Mouse (Mus musculus) testis, postnatal 14 days (tissue): ENCODE measurements around the gene Wars2.
A peak's percentile ranks its signal among the peaks of the same experiment; 100 is the strongest.

Source experiments
- DNase-seq: peaks from one replicate; pipeline ENCODE4 v3.0.0; 2021; ENCODE audit warnings: low spot score

Gene Wars2

DNA sequence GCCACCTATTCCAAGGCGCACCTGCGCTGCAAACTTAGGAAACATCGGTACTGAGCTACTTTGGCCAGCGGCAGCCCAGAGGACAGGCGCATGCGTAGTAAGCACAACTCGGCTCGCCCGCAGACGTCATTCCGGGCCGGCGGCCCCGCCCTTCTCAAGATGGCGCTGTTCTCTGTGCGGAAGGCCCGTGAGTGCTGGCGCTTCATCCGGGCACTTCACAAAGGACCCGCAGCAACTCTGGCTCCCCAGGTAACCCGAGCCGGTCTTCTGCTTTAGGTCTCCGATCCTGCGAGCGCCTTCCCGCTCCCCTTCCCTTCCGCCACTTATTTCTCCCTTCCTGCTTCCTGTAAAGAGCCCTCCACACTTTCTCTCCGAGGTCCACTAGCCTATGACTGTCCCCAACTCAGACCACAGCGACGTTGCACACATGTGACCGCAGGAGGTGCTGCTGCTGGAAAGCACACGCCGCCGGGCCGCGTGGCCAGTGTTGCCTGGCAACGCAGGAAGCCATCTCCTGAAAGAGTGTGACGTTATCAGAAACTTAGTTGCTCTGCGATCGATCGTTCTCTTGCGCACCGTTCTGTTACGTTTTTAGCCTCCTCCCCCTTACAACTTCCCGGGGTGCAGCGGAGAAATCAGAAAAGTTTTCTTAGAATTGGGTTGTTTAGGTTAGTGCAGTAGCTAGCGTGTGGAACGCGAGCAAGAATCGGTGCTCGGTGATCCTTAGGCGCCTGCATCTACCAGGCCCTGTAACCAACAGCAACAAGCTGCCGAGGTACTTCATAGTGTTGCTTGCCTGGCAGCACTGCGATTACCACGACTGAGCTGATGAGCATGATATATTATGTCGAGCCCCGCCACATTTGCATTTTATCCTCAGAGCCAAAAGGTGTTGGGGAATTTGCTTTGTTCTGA is at the start of gene Wars2:
Gene Wars2, plus strand, starts transcription at position 129 of the 915 bp plus-strand sequence.
- peak; percentile 93 for DNase-seq

DNA sequence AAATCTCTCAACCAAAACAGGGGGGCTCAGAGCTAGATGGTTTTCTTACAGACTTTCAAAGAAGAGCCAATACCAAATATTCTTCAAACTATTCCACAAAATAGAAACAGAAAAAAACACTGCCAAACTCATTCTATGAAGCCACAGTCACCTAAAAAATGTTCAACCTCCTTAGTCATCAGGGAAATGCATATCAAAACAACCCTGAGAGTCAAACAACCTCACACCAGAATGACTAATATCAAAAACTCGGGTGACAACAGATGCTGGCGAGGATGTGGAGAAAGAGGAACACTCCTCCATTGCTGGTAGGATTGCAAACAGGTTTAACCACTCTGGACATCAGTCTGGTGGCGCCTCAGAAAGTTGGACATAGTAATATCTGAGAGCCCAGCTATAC is 44.1 kb upstream of the Wars2 start:
- DNase-seq = no peak

DNA sequence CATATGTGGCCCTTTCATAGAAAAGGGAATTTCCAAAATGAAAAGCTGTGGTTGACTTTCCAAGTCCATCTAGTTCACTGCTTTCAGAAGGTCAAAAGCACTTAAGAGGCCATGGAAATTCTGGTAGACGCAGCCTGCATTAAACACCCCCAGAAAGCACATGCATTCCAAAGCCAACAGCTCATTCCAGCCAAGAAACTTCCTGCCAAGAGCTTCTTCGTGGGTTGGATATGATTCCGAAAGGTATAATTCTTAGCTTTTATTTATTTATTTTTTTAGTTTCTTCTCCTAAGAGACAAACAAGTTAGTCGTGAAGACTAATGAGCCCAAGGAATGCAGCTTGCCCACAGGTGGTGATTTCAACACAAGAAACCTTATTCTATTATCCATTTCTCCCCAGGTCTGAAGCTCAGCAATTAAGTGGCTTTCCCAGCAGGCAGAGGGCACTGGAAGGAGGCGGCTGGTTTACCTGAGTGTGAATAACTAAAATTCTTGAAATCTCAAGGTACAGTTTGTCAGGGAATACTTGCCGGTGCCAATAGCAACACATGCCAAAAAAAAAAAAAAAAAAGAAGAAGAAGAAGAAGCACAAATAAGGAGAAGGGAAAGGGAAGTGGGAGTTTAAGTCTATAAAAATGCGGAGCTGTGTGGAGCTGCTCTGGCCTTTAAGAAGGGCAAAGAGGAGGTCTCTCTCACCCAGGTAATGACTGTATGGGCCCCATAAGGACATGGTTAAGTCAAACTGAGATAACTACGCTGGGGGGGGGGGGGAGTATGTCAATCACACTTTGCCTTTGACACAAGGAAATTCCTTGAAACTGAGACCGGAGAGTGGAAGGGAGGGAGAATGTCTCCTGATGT is 30.3 kb upstream of the Wars2 start:
- no peak for DNase-seq

DNA sequence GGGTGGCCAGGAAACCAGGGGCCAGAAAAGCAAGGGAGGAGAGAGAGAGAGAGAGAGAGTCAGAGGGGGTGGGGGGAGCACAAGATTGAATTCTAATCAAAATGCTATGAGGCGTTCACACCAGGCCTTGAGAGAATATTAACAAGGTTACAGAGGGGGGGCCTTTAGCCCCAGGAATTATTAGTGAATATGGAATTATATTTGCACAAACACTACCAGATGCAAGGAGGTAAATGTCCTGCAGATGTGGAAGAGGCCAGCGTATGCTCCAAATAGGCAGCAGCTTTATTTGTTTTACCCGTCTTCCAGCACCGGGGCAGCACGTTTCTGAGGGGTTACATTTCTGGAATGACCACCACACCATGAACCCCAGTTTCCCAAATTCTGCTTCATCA is 29.7 kb upstream of the Wars2 start:
- no peak for DNase-seq

DNA sequence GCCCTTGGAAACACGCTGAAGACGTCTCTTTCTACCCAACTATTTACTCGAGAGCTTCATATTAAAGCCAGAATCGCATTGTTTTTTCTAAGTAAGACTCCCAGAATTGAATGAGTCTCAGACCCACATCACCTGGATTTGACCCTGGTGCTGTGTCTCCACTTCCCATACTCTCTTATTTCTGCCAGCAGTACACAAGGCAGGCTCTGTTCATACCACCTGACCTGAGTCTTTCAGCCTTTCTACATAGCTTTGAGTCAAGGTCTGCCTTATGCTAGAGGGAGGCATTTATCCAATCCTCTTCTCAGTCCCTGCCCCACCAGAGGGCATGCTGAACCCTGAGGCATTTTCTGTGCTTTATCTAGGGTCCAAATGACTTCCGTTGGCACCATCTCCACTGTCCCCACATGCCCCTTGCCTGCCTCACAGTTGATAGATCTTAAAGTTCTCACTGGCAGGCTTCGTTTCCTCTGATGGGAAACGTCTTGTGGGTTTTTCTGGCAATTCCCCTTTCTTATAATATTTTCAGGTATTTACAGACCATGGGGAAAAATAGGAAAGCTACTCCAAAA is 27.5 kb upstream of the Wars2 start:
- no peak for DNase-seq

DNA sequence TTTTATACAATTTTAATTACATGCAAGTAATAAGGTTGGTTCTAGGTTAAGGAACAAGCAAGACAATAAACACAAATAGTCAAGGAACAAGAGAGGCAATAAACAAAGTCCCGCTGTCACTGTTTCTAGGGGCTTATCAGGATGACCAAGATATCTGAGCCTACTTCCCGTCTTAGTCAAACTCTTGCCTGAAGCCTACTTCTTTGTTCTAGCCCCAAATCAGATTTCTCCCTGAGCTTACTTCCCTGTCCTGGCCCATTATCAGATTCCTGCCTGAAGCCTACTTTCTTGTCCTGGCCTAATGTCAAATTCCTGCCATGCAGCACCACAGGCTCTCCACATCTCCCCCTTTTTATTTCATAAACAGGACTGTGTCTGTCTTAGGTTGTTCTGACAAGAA is 19.9 kb upstream of the Wars2 start:
- DNase-seq = no peak

DNA sequence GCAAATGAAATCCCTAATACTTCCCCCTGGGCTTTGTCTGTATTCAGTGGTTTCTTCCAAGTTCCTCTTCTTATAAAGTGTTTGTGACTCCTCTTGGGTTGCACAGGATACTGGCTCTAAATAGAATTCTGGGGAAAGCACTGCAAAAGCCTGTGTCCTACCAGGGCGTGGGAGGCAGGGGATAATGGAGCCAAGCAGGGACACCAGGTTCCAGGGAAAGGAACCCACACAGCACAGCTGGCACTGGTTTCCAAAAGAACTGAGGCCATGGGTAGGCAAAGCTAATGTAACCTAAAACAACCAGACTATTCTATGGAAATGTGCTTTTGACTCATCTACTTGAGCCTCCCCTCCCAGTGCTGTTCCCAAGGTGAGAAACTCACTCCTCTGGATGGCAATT is 10.3 kb upstream of the Wars2 start:
- no peak for DNase-seq

DNA sequence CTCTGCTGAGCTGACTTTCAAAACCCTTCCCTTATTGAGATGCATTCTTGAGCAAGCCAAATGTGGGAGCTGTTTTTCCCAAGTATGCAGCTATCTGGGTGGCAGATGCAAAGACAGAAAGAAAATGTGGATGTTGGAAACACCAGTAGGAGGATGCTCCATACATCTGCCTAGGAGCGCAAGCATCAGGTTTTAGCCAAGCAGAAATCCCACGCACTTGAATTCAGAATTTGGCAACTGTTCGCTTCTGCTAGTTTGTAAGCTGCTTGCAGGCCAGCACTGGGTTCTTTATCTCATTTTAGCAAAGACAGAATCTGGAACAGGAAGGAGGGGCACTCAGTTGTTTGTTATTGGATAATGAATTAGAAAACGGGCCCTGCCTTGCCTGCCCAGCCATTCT is 8.9 kb upstream of the Wars2 start:
- DNase-seq = no peak

DNA sequence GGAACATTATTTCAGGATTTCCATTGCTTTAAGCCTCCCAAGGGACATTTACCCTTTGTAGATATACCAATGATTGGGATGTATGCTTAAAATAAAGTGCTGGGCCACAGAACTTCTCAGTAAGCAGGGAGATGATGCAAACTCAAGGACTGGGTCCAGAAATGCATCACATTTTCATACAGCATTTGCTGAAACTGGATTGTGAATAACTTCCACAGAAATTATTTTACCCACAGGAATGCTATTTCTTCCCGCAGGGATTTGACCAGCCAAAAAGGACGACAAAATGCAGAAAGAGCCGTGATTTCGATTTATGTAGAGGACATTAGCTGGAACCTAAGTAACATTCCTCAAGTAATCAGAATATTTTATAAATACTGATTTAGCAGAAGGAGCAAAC is 7.0 kb upstream of the Wars2 start:
- no peak for DNase-seq

DNA sequence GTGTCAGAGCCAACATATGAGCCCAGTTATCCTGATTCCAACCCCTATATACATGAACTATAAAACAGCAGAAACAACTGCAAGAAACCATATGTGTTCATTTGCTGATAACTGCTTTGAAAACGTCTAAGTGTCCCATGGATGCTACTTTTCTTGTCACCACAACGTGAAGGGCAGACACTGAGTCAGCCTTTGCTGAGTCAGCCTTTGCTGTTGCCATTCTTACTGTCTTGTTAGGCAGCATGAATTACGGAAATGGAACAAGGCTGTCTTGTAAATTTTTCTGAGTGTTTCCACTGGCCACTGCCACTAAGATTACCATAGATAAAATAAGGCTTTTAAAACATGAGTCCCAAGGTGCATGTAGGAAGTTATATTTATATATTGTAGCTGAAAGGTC is 7.0 kb downstream of the Wars2 start:
- DNase-seq = no peak

DNA sequence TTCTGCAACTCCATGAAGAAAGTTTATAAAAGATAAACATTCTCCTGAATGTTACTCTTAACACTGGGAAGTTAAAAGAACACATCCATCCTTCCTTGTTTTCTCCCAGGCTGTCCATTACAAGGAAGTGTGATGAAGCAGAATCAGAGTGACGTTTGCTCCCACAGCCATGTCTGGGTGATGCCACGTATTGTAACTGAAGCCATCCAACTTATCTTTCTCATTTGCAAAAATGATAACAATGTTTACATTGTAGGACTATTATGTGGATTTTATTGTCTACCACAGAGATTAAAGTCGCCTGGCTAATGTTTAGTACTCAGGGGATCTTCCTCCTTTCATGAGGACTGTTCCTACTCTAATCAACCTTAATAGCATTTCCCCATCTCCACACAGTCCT is 8.2 kb downstream of the Wars2 start:
- DNase-seq = no peak

DNA sequence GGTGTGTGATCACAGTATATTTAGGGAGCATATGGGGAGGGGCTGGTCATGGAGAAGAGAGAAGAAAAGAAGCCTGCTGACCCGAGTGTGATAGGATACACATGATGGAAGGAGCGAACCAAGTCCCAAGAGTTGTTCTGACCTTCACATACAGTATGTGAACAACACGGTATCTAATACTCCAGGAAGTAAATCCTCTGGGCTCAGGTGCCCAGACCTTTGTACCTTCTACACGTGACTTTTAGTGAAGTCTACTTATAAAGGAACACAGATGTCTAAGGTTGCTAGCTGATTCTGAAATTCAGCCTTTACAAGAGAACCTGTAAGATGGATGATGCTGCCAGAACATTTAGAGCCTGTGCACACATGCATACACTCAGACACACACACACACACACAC is 15.4 kb downstream of the Wars2 start:
- no peak for DNase-seq

DNA sequence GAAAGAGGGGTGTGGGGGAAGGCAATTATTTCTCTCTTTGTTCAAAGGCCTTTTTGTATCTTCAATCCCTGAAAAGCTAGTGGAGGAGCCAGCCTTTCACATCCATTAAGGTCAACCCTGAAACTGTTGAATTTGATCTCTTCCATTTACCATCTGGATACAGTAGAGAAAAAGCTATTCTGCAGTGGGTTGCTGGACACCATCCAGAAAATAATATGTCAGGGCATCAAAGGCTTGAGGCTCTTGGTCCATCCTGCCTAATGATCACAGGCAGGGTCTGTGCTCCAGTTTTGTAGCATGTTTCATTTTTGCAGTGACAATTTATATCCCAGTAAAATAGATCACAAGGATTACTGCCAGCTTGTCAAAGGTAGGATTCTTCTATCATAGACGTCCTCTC is 16.1 kb downstream of the Wars2 start:
- DNase-seq = no peak

DNA sequence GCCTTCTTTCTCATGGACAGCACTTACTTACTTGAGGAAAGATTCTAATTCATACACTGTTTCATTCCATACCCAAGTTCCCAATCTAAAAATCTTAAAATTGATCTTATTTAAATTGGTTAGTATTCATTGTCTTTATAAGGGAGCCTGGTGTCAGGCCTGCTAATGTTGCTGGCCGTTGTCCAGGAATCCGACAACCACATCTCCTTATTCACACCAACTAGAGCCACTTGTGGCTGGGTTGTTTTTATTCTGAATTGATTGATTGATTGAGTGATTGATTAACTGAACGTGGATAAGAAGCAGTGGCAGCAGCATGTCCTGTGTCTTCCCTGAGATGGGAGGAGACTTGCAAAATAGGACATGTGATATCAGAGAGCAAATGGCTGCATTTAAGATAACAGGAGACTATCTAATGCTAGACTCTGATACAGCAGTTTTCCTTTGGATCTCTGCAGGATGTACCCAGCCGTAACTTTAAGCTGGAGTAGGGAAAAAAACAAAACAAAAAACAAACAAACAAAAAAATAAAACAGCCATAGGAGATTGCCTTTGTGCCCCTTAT is 16.7 kb downstream of the Wars2 start:
- no peak for DNase-seq

DNA sequence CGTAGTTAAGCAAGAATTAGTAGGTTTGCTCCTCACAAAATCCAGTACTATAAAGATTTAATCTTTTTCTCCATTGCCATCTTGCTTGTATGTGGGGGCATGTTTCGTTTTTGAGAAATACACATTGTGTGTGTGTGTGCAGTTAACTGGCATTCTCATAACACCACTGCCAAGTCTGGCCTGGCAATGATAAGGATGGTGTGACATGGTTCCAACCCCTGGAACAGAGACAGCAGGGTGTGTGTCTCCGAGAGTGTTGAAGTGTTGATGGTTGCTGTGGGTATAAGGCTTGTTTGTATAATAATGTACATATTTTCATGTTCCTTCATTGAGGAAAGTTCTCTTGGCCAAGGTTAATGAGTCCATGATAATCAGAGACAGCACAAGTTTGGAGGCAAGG is 19.1 kb downstream of the Wars2 start:
- no peak for DNase-seq

DNA sequence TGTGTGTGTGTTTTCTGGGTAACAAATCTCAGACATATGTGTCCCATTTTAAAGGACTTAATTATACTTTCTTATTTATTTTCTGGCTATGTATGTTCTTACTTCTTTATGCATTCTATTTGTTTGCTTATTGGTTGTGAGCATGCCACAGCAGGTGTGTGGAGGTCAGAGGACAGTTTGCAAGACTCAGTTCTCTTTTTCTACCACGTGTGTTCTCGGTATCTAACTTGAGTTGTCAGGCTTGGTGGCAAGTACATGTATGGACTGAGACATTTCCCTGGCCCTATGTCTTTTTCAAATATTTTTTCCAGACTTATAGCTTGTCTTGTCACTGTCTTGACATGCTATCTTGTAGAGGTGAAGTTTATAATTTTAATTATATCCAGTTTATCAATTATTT is 21.3 kb downstream of the Wars2 start:
- no peak for DNase-seq

DNA sequence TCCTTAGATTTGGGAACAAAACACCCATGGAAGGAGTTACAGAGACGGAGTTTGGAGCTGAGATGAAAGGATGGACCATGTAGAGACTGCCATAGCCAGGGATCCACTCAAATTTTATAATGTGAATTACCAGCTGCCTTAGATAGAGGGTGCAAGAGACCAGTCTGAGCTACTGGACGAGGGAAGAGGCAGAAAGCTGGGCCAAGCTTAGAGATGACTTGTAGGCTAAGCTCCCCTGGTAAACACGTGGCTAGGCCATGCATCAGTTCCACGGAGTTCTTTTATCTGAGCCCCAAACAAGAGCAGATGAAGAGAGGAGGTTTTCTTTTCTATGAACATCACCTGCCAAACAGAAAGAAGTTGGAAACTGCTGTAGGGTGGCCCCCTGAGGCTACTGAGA is 26.9 kb downstream of the Wars2 start:
- DNase-seq = no peak

DNA sequence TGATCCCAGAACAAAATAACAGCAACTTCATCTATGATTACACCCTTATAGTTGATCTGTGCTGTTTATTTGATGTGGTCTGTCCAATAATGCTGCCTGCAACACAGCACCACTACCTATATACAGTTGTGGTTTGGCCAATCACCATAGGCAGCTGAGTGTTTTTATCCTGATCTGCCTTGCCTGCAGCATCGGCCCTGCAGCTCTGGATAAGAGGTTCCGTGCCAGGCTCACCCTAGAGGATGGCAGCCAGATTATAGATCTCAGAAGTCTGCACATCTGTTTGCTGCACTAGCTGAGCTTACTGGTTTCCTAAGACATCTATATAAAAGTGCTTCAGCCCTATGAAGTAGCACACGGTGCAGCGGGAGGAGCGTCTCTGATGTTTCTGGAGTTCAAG is 32.3 kb downstream of the Wars2 start:
- no peak for DNase-seq

DNA sequence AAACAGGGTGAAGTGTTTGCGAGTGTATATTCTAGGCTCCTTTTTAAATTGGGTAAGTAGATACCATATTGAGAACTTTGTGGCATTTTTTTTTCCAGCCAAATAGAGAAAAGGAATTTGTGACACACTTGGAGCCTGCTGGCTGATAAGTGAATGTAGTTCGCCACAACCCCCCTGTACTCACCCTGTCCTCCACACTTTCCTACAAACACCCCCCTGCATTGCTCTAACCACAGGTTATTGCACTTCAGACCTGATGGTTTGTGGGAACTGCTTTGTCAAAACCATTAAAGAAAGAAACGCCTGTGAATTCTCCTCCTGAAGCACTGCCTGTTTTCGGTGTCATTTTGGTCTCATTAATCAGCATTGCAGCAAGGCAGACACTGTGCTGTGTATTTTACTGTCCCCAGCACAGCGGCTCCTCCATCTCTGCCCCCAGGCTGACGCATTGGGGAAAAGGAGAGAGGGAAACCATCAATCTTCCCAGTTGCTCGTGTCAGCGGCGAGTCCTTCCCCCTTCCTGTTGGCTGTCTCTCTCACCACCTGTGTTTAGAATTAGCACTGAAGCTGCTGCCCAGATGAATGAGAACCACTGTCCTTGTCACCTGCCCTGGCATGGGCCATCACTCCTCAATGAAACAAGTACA is 33.9 kb downstream of the Wars2 start:
- DNase-seq = no peak

DNA sequence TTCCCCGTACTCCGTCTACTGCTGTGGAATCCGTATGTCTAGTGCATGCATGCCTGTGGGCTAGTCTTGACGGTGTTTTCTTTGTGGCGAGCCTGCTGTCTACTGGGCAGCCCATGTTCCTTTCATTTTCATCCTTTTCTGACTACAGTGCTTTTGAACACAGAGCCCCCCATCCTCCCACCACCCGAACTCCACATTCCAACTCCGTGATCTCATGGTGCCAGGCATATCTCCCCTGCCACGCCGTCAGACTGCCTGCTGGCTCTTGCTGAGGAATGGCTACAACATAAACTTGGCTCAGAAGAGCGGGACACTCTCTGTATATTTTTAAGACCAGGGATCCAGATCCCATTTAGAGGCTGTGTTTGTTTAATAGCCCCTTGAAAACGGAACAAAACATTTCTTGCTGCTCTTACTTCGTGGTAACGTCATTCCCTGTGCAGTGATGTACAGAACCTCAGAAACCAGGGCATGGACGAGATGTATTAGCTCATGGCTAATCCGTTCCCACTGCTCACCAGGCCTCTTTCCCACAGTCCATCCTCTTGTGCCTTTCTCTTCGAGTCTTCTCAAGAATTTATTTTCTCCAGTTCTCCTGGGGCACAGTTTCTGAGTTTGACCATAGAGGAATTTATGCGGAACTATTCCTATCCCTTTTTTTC is 42.6 kb downstream of the Wars2 start:
- DNase-seq = no peak

DNA sequence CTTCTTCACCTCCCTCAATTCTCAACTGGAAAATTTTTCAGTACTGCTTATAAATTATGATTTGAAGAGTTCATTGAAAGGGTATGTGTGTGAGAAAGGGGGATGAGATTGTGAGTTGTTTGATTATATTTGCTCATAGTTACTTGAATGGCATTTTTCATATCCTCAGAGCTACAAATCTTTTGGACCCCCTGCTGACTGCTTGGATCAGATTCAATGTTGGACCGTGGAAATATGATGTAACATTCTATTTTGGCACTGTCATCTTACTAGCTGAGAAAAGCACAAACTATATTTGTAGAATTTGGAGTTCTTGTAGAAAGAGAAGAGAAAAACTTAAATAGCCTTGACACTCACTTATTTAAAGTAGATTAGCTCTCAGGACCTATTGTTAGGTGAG is 43.5 kb downstream of the Wars2 start:
- no peak for DNase-seq

DNA sequence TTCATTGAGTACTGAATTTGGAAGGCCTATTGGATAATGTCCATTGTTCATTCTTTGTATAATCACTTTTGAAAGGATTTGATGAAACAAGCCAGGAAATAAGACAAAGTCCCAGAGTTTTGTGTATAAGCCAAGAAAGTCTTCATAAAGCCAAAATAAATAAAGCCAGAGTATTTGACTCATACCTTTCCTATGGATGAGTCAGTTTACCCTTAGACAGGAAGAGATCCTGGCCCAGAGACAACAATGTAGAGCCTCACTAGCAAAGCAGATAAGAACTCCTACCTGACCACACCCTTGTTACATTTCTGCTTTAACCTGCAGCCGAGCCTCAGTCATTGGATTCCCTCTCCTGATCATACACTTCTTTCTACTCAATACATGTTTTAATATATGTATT is 47.2 kb downstream of the Wars2 start:
- no peak for DNase-seq
